Mouse (Mus musculus) adrenal gland, postnatal 14 days (tissue): ENCODE results near the gene Sec24b. TPM values are rescaled to one million over a fixed set of nuclear protein-coding genes. Genes with fewer than 3 reads are reported as not detected.

Source experiments
- DNase-seq: peaks from one replicate; pipeline ENCODE4 v3.0.0; 2021; ENCODE audit warnings: mixed read lengths
- long read RNA-seq, 2 experiments: library from polyadenylated mRNA; stranded (forward); transcript quantifications; one replicate each; pipeline ENCODE4 v2.0.0; 2021
- total RNA-seq: library from RNA; stranded (reverse); gene quantifications from 2 replicates; pipeline ENCODE4 v1.2.3, GENCODE M21; 2021

The Sec24b gene
- total RNA-seq: 56.0 and 66.4 TPM in 2 replicates
- long read RNA-seq, experiment 1, full-length matches to known transcripts: 4 of 21 reads
- long read RNA-seq, experiment 1, partial matches to known transcripts: 14 of 21 reads
- long read RNA-seq, experiment 1, other reads (novel, unspliced or antisense): 3 of 21 reads
- long read RNA-seq, experiment 2, full-length matches to known transcripts: 3 of 10 reads
- long read RNA-seq, experiment 2, partial matches to known transcripts: 5 of 10 reads
- long read RNA-seq, experiment 2, other reads (novel, unspliced or antisense): 2 of 10 reads

- DNase-seq: peak; percentile 65
Measured at GRCm38 (mm10) chr3:130061281-130061680, at the start of gene Sec24b. Gene Sec24b (minus strand): TSS chr3:130061553.

GRCm38 (mm10) chr3:130104471-130104870 is 43.1 kb upstream of the Sec24b start:
- no peak for DNase-seq

- peak; percentile 43 for DNase-seq
Measured at GRCm38 (mm10) chr3:130103486-130103885, 42.1 kb upstream of the Sec24b start.

GRCm38 (mm10) chr3:130095160-130095781 is 33.9 kb upstream of the Sec24b start:
- DNase-seq: peak; percentile 58

GRCm38 (mm10) chr3:130094125-130094704 is 32.9 kb upstream of the Sec24b start:
- DNase-seq: no peak

- no peak for DNase-seq
Measured at GRCm38 (mm10) chr3:130090460-130090859, 29.1 kb upstream of the Sec24b start.

- DNase-seq: no peak
Measured at GRCm38 (mm10) chr3:130088654-130089053, 27.3 kb upstream of the Sec24b start.

GRCm38 (mm10) chr3:130087466-130087865 is 26.1 kb upstream of the Sec24b start:
- DNase-seq: no peak

- DNase-seq: peak; percentile 12
Measured at GRCm38 (mm10) chr3:130086372-130087080, 25.2 kb upstream of the Sec24b start.

- DNase-seq: no peak
Measured at GRCm38 (mm10) chr3:130083312-130083711, 22.0 kb upstream of the Sec24b start.

GRCm38 (mm10) chr3:130080666-130081065 is 19.3 kb upstream of the Sec24b start:
- DNase-seq: no peak

- DNase-seq: peak; percentile 79
Measured at GRCm38 (mm10) chr3:130079794-130080193, 18.4 kb upstream of the Sec24b start.

- DNase-seq: no peak
Measured at GRCm38 (mm10) chr3:130077291-130077690, 15.9 kb upstream of the Sec24b start.

GRCm38 (mm10) chr3:130075746-130076145 is 14.4 kb upstream of the Sec24b start:
- no peak for DNase-seq

- peak; percentile 63 for DNase-seq
Measured at GRCm38 (mm10) chr3:130073085-130073484, 11.7 kb upstream of the Sec24b start.

- no peak for DNase-seq
Measured at GRCm38 (mm10) chr3:130071918-130072317, 10.6 kb upstream of the Sec24b start.

GRCm38 (mm10) chr3:130060396-130061029 is 840 bp downstream of the Sec24b start:
- peak; percentile 87 for DNase-seq

- DNase-seq: peak; percentile 39
Measured at GRCm38 (mm10) chr3:130059805-130060395, 1.5 kb downstream of the Sec24b start.

GRCm38 (mm10) chr3:130058488-130058887 is 2.9 kb downstream of the Sec24b start:
- DNase-seq: peak; percentile 36

GRCm38 (mm10) chr3:130057569-130058345 is 3.6 kb downstream of the Sec24b start:
- no peak for DNase-seq
